Comparison of ENCODE assay signal across 9 mouse cellular contexts in genomic region chr7:89086348-89086747, GRCm38 (mm10).
A peak's percentile ranks its signal among the peaks of the same experiment; 100 is the strongest.
DNase-seq lines count a peak whose midpoint lies in the region; ATAC-seq and TF ChIP-seq lines count a peak whose summit lies in the region.
"Had no signal": no experiment of that assay in that cellular context is flagged by ENCODE, and none has a peak within 500 bp of the region (broad histone marks: within the 10 kb centered on the region; RNA-seq: fewer than 3 reads in every experiment).

No protein-coding gene starts in this region.

- TF ChIP-seq POLR2A in cerebellum, adult 2 months (IDR thresholded peaks at IDR 0.05; ENCODE audit: borderline replicate concordance, insufficient read depth, low read length) = no peak

- no peaks in the 10 kb centered on the region for H3K4me1 ChIP-seq in liver, postnatal 0 days (ENCODE audit: insufficient read depth)
- no peaks in the 10 kb centered on the region; the same call in 1 of the 2 replicates for H3K4me1 ChIP-seq in cerebellum, adult 2 months (ENCODE audit: control insufficient read depth, insufficient read depth, low read length)
- H3K4me1 ChIP-seq: neural tube, embryonic 13.5 days had no signal

- TF ChIP-seq CTCF in liver, postnatal 0 days (IDR thresholded peaks at IDR 0.05; ENCODE audit: low read depth) = peak; percentile 72
- TF ChIP-seq CTCF in cerebellum, adult 2 months (IDR thresholded peaks at IDR 0.05; ENCODE audit: borderline replicate concordance, insufficient read depth, low read depth, low read length) = peak; percentile 51; the same call in 1 of the 2 replicates

- no peak for TF ChIP-seq EP300 in liver, postnatal 0 days (IDR thresholded peaks at IDR 0.05; ENCODE audit: low read depth)

- ATAC-seq in liver, postnatal 0 days = no peak
- peak; percentile 95 for ATAC-seq in megakaryocyte progenitor cell, adult 5-6 weeks (replicated peaks; ENCODE audit: poor library complexity)

- H3K36me3 ChIP-seq in liver, postnatal 0 days (replicated peaks; ENCODE audit: insufficient read depth, low read length) = no peaks in the 10 kb centered on the region
- H3K36me3 ChIP-seq: neural tube, embryonic 13.5 days had no signal

- H3K27ac ChIP-seq in liver, postnatal 0 days (ENCODE audit: low read depth) = no peak overlapping the region
- no peak overlapping the region for H3K27ac ChIP-seq in cerebellum, adult 2 months (ENCODE audit: insufficient read depth, low read length)
- H3K27ac ChIP-seq: neural tube, embryonic 13.5 days had no signal

- DNase-seq in adrenal gland, postnatal 10 days = peak; percentile 9
- DNase-seq in adrenal gland, adult 8-10 months = no peak
- DNase-seq in liver, postnatal 0 days = no peak
- no peak for DNase-seq in liver
- DNase-seq in cerebellum, adult 2 months = peak; percentile 13 to 29
- DNase-seq in induced T-regulatory cell, adult 2 months (ENCODE audit: low read depth) = peak; percentile 48
- no peak for DNase-seq in urinary bladder, adult 2 months (ENCODE audit: low spot score)

- H3K9me3 ChIP-seq in liver, postnatal 0 days (ENCODE audit: low read length) = no peaks in the 10 kb centered on the region
- H3K9me3 ChIP-seq: neural tube, embryonic 13.5 days had no signal

- H3K4me3 ChIP-seq in liver, postnatal 0 days (ENCODE audit: low read depth, low read length) = no peak overlapping the region
- H3K4me3 ChIP-seq in cerebellum, adult 2 months (replicated peaks; ENCODE audit: insufficient read depth, low read depth, low read length) = no peak overlapping the region
- H3K4me3 ChIP-seq: neural tube, embryonic 13.5 days had no signal

- H3K4me2 ChIP-seq in liver, postnatal 0 days (ENCODE audit: low read depth, low read length) = no peak overlapping the region
- H3K4me2 ChIP-seq: neural tube, embryonic 13.5 days had no signal

- WGBS in liver, postnatal 0 days (ENCODE audit: insufficient replicate concordance) = 75% methylated on average over 1 of the region's 1 CpGs
- 88% methylated on average over 1 of the region's 1 CpGs for whole genome bisulfite sequencing in cerebellum, adult 2 months

- no peak overlapping the region for H3K9ac ChIP-seq in liver, postnatal 0 days (replicated peaks)
- H3K9ac ChIP-seq: neural tube, embryonic 13.5 days had no signal

- no peaks in the 10 kb centered on the region for H3K27me3 ChIP-seq in liver, postnatal 0 days (ENCODE audit: insufficient read depth, low read length)
- no peaks in the 10 kb centered on the region for H3K27me3 ChIP-seq in cerebellum, adult 2 months (ENCODE audit: control insufficient read depth, insufficient read depth, low read length)
- H3K27me3 ChIP-seq: neural tube, embryonic 13.5 days had no signal

Comparison
In these comparisons a context has a peak if more than half of its experiments do, and no peak if none do; other contexts are left out.
1. DNase-seq: peak in adrenal gland, postnatal 10 days (single experiment), cerebellum, adult 2 months (2 of 2) and induced T-regulatory cell, adult 2 months (single experiment); none in adrenal gland, adult 8-10 months (single experiment), liver, postnatal 0 days (single experiment), liver (single experiment) and urinary bladder, adult 2 months (single experiment).